Mouse (Mus musculus): ENCODE data around the gene Snx4. TPM values are rescaled to one million over a fixed set of nuclear protein-coding genes. Genes with fewer than 3 reads are reported as not detected.
"Not testable (repeated sequence)": the region's sequence is repeated elsewhere in the genome, so short reads cannot be mapped to it uniquely, and the experiment has no call there.

Gene Snx4
- 85.0 and 85.4 TPM in 2 replicates for total RNA-seq (2017)

DNA sequence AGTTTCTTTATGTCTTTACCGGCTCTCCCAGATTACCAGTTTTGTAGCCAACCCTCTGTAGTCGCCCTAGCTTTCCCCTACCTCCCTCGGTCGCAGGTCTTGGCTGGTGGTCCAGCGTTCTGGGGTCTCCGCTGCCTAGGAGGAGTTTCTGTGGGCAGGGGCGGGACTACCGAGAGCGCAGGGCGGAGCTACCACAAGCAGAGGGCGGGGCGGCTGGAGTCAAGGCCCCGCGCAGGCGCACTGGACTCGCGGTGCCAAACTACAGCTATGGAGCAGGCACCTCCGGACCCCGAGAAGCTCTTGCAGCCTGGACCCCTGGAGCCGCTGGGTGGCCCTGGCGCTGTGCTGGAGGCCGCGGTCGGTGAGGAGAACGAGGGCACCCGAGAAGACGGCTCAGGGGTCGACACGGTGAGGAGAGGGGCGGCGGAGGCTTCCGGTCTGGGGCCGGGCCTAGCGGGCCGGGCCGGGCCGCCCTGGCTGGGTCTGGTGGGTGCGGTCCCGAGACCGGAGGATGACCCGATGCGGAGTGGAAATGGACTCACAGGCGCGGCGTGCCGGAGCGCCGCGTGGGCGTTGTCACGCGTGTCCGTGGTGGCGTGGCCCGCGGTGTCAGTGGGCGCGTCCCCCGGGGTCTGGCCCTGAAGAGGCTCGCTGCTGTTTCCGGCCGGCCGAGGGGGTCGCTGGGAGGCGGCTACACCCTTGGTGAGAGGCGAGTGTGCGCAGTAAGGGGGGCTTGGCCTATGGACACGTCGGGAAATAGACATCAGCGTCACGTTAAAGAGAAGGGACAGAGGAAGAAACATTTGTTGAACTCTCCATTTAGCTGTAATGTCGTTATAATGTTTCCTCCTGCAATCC lies at the start of gene Snx4:
TSS of gene Snx4 (plus strand) at position 249 of the 858 bp plus-strand sequence.
- peak; percentile 92 for ATAC-seq (ENCODE audit: extremely low read depth, insufficient number of reproducible peaks, low FRiP score, poor library complexity, severe bottlenecking)

DNA sequence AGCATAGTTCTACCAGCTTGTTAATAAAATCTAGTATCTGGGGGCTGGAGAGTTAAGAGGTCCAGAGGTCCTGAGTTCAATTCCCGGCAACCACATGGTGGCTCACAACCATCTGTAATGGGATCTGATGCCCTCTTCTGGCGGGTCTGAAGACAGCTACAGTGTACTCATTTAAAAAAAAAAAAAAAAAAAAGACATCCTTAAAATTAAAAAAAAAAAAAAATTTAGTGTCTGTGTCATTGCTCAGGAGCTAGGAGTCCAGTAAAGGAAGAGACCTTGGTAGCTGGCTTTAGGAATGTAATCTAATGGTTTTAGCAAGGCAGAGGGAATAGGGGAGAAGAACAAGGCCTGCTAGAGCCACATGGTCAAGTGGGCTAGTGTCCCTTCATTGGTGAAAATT lies 40.4 kb upstream of the Snx4 start:
- no peak for ATAC-seq (ENCODE audit: extremely low read depth, insufficient number of reproducible peaks, low FRiP score, poor library complexity, severe bottlenecking)

DNA sequence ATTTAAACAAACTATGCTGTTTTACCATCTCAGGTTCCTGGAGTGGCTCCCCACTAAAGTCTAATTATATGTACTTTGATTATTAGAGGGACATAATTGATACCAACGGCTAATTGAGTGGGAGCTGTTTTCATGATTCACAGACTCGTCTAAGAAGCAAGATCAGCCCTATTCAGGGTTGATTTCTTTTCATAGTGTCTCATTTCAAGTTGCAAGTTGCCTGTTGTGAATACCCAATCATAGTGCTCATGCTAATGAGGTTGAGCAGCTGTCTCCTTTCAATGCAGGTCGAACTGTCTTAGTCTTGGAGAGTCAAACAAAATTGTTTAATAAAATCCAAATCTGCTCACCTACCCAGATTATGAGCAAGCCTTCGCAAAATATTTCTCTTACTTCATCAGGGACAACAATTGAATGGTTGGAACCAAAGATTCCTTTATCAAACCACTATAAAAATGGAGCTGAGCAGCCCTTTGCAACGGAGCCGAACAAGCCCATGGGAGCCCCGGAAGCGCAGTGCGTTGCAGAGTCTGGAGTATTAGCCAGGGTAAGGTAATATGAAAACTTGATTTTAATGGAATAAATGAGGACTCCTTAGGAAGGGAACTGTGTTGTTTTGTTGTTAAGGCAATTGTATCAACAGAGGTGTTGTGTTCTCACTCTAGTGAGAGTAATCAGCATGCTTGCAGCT lies 34.8 kb upstream of the Snx4 start:
- ATAC-seq (ENCODE audit: extremely low read depth, insufficient number of reproducible peaks, low FRiP score, poor library complexity, severe bottlenecking), result no peak

DNA sequence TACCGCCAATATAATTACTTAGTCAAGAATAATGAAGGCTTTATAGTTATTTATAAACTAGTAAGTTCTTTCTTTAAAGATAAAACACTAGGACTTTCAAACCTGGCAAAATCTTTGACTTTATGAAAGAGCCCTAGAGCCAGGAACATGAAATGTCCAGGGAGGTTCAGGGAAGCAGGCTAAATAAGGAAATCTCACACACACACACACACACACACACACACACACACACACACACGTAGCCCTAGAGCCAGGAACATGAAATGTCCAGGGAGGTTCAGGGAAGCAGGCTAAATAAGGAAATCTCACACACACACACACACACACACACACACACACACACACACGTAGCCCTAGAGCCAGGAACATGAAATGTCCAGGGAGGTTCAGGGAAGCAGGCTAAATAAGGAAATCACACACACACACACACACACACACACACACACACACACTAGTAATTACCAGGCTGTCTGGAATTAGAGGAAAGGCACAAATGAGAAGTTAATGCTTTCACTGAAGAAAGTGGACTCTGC lies 33.6 kb upstream of the Snx4 start:
- not testable (repeated sequence) for ATAC-seq (ENCODE audit: extremely low read depth, insufficient number of reproducible peaks, low FRiP score, poor library complexity, severe bottlenecking)

DNA sequence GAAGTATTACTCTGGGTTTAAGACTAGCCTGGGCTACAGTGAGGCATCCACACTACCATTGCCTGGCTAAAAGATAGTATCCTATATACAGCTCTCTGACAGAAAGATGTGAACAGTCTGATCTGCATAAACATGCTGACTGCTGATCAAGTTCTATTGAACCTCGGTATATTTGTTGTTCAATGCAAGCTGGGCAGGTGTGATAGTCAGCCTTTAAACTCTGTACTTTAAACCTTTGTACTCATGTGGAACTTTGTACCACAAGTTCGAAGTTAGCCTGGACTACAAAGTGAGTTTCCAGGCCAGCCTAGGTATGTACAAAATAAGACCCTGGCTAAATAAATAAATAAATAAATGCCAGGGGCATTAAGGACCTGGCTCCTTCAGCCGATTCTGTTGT lies 28.8 kb upstream of the Snx4 start:
- no peak for ATAC-seq (ENCODE audit: extremely low read depth, insufficient number of reproducible peaks, low FRiP score, poor library complexity, severe bottlenecking)

DNA sequence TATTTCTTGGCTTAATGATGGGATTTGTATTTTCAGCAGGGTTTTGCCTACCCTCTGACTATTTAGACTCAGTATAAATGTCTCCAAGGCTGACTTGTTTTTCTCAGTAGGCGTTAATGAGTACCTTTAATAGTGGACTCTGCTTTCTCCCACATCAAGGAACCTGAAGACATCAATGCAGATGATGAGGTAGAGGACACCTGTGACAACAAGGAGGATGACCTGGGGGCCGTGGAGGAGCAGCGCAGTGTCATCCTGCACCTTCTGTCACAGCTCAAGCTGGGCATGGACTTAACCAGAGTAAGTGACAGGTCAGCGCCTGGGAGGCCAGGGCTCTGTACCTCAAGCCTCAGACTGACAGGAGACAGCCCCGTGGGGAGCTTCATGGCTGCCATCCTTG lies 26.9 kb upstream of the Snx4 start:
- no peak for ATAC-seq (ENCODE audit: extremely low read depth, insufficient number of reproducible peaks, low FRiP score, poor library complexity, severe bottlenecking)

DNA sequence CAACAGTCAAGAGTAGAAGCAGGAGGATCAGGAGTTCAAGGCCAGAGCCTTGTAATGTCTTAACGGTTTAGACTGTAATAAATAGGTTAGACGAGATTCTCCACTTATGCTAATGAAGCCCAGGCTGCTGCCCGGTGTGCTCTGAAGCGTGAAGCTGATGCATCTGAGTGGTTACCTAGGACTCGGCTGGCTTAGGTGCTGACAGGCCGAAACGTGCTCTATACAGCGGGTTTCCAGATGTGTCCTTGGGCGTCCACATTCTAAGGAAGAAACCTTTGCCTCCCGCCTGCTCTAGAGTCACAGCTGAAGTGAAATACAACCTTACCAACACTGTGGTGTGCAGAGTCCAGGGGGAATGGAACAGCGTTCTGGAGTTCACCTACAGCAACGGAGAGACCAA lies 17.1 kb upstream of the Snx4 start:
- ATAC-seq (ENCODE audit: extremely low read depth, insufficient number of reproducible peaks, low FRiP score, poor library complexity, severe bottlenecking), result no peak

DNA sequence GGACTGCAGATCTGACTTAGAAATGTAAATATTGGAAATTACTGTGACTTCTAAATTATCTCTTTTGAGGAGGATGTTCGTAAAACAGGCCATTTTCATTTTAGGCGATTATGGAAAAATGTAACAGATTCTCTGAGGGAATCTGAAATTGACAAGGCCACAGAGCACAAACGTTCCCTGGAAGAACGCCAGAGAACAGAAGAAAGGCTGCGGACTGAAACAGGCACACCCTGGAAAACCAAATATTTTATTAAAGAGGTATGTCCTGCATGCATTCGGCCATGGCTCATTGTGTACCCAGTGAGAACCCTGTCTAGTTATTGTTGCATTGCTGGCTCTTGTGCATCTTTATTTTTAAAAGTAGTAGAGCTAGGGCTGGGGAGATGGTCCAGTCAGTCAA lies 15.1 kb upstream of the Snx4 start:
- no peak for ATAC-seq (ENCODE audit: extremely low read depth, insufficient number of reproducible peaks, low FRiP score, poor library complexity, severe bottlenecking)

DNA sequence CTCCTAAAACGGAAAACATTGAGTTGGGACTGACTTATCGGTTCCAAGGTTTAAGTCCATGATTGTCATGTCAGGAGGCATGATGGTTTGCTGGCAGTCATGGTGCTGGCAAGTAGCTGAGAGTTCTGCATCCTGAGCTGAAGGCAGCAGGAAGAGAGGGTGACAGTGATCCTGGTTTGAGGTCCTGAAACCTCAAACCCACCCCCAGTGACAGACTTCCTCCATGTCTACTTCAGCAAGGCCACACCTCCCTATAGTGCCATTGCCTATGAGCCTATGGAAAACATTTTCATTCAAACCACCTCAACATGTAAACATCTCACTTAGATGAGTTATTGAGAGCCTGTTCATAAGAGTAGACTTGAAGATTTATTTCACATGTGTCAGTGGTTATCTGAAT lies 11.9 kb upstream of the Snx4 start:
- ATAC-seq (ENCODE audit: extremely low read depth, insufficient number of reproducible peaks, low FRiP score, poor library complexity, severe bottlenecking), result no peak

DNA sequence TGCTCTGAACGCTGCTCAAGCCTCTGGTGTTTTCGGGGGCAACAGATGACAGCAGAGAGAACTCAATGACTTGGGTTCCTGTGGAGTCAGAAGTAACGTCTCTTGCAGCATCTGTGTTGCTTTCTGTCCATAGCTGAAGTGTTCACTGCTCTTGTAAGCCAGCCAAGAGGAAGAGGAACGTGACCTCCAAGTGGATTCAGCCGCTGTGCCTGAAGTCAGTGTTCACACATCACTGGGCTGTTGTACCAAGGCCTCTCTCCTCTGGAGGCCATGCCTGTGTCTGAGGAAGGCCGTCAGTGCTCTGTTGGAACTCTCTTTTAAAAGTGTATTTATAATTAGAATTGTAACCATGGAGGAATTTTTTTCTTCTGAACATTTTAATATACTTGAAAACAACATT lies 9.2 kb upstream of the Snx4 start:
- no peak for ATAC-seq (ENCODE audit: extremely low read depth, insufficient number of reproducible peaks, low FRiP score, poor library complexity, severe bottlenecking)

DNA sequence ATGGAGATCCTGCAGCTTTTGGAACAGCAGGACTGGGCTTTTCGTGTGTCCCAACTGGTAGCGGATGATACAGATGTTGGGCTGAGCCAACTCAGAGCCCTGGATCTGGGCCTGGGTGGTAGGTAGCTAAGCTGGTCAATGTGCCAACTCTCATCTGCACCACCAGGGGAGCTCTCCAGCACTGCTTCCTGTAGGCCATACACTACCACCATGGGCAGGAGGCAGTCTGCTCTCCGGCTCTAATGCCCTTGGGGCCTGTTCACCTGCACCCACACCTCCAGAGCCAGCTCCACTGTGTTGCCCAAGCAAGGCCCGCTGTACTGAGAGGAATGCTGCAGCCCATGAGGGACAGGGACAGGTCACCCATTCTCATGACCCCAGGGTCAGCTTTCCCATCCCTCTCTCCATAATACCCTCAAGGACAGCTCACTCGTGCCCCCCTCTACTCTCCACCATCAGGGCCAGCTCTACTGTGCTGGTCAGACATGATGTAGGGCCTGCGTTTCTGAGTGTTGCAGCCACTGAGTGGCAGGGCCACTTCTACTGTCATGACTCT lies 7.0 kb upstream of the Snx4 start:
- ATAC-seq (ENCODE audit: extremely low read depth, insufficient number of reproducible peaks, low FRiP score, poor library complexity, severe bottlenecking), result no peak

DNA sequence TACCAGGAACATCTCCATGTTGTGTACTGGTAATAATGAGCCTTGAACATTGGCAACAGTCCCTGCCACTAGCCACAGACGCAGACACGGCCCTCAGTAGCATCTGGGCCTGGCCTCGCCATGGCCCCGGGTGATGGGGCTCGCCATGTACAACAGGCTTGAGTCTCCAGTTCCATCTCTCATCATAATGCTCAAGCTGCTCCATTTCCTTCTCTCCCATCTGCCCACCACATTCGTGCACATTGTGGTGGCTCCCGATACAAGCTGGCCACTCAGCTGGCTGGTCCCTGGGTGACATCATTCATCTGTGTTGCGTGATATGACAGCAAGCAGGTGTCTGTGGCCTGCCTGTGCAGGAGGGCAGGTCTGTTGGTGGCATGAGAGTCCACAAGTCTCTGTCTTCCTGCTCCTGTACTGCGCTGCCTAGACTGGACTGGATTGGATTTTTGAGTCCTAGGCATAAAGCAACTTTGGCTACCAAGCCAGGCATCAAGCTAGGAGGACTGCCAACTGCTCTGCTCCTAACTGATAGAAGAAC lies 6.2 kb upstream of the Snx4 start:
- no peak for ATAC-seq (ENCODE audit: extremely low read depth, insufficient number of reproducible peaks, low FRiP score, poor library complexity, severe bottlenecking)

DNA sequence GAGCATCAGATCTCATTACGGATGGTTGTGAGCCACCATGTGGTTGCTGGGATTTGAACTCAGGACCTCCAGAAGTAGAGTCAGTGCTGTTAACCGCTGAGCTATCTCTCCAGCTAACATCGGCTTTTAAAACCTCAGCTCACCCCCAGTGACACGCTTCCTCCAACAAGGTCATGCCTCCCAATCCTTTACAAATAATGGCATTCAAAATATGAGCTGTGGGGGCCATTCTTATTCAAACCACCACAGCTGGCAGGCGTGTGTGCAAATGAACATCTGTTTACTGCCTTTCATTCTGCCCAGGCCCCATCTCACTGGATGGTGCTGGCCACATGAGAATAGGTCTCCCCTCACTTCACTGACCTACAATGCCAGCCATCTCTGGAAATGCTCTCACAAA lies 4.7 kb upstream of the Snx4 start:
- ATAC-seq (ENCODE audit: extremely low read depth, insufficient number of reproducible peaks, low FRiP score, poor library complexity, severe bottlenecking), result no peak

DNA sequence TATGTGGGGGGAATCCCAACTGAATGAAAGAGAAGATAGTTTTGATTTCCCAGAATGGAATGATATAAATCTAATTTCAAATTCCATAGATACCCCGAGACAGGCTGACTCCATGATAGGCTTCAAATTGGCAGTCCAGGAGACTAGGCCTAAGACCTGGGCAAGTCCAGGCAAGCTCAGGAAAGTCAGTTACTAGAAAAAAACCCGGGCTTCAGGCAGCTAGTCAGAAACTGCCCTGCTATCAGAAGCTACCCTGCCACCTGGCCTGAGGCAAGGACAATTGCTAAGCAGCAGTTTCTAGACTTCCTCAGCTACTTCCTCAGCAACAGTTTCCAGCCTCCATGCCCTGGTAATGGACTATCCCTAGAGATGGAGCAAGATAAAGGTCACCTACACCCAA lies 4.2 kb upstream of the Snx4 start:
- ATAC-seq (ENCODE audit: extremely low read depth, insufficient number of reproducible peaks, low FRiP score, poor library complexity, severe bottlenecking), result no peak

DNA sequence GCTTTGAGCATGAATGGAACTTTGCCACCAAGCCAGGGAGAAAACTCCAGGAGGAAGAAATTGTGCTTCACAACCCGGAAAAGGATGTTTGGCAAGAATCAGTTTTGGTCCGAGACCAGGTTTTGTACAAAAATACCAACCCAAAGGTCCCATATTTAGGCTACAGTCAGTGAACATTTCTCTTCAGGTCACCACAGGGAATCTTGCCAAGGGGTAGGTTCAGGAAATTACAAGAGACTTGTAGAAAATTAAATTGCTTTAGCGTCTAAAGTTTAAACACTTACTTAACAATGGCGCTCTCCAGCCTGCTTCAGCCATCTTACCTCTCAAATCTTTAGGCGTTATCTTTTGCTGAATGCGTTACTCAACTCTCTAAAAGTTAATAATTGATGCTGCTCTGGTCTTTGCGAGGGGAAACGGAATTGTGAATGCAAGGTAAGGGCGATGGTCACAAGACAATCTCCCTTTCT lies 556 bp upstream of the Snx4 start:
- no peak for ATAC-seq (ENCODE audit: extremely low read depth, insufficient number of reproducible peaks, low FRiP score, poor library complexity, severe bottlenecking)

DNA sequence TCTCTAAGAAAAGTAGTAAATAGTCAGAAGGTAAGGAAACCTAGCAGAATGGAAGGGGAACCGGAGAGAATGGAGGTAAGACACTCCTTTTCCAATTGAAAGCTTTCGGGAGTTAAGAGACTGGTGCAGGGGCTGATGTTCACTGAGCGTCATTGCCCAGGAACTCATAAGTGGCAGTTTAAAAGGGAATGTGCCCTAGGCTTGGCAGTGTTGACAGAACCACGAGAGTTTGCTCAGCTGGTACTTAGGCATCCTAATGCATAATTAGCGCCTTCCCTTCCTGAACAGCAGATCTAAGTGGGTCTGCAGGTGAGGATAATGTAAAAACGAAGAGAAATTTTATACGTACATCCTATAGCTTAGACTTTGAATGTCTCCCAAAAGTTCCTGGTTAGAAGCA lies 4.4 kb downstream of the Snx4 start:
- ATAC-seq (ENCODE audit: extremely low read depth, insufficient number of reproducible peaks, low FRiP score, poor library complexity, severe bottlenecking), result no peak

DNA sequence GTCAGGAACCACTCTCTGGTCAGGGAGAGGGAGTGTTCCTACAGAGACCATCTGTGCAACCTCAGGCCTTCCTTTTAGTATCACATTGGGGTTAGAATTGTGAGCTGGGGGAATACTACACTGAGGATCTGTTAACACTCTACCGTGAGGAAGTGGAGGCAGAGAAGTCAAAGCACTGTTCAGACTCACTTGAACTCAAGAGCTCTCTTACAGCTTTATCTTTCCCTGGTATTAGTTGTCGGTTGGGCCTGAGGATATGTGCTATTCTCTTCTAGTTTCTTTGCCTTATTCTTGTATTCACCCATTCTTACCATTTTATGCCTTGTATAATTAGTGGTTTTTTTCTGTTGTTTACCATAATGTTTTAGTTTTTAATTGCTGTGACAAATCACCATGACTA lies 7.3 kb downstream of the Snx4 start:
- ATAC-seq (ENCODE audit: extremely low read depth, insufficient number of reproducible peaks, low FRiP score, poor library complexity, severe bottlenecking), result no peak

DNA sequence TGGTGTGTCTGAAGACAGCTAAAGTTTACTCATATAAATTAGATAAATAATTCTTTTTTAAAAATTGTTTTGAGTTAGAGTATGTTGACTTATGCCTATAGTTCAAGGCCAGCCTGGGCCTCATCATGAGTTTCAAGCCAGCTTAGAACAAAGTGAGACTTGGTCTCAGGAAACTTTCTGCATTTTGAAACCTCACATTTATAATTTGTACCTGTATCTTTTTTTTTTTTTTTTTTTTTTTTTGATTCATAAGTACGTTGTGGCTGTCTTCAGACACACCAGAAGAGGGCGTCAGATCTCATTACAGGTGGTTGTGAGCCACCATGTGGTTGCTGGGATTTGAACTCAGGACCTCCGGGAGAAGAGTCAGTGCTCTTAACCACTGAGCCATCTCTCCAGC lies 8.6 kb downstream of the Snx4 start:
- ATAC-seq (ENCODE audit: extremely low read depth, insufficient number of reproducible peaks, low FRiP score, poor library complexity, severe bottlenecking), result no peak

DNA sequence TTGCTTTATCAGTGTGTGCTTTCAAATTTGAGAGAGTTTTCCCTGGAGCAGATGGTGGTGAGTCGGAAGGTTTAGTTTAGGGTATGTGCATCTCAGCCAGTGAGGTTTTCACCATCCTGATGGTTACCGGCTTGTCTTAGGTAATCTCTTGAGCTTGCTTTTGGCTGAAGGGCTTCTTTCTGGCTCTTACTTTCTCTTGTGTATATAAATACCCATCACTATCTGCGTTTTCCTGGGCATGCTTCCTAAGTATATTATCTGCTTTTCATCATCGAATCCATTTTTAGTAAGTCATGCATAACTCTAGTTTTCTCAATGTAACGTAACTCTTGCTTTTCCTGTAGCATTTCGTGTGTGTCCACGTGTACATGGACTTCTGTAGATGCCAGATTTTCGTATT lies 9.6 kb downstream of the Snx4 start:
- no peak for ATAC-seq (ENCODE audit: extremely low read depth, insufficient number of reproducible peaks, low FRiP score, poor library complexity, severe bottlenecking)
